Comparison of ENCODE assay signal across 9 mouse cellular contexts in genomic region chr5:72808456-72809111, GRCm38 (mm10). TPM values are rescaled to one million over a fixed set of nuclear protein-coding genes. Genes with fewer than 3 reads are reported as not detected.
DNase-seq lines count a peak whose midpoint lies in the region; ATAC-seq and TF ChIP-seq lines count a peak whose summit lies in the region.
"Had no signal": no experiment of that assay in that cellular context is flagged by ENCODE, and none has a peak within 500 bp of the region (broad histone marks: within the 10 kb centered on the region; RNA-seq: fewer than 3 reads in every experiment).

No protein-coding gene starts in this region.

- H3K27me3 ChIP-seq in midbrain, embryonic 10.5 days (ENCODE audit: low read depth, poor library complexity, severe bottlenecking) = no peaks in the 10 kb centered on the region
- no peaks in the 10 kb centered on the region for H3K27me3 ChIP-seq in midbrain, embryonic 14.5 days (ENCODE audit: control insufficient read depth, insufficient read depth, low read length)
- H3K27me3 ChIP-seq in liver, postnatal 0 days (ENCODE audit: insufficient read depth, low read length) = no peaks in the 10 kb centered on the region

- no peak overlapping the region for H3K4me3 ChIP-seq in midbrain, embryonic 10.5 days
- no peak overlapping the region for H3K4me3 ChIP-seq in midbrain, embryonic 14.5 days (replicated peaks; ENCODE audit: low read depth, low read length)
- H3K4me3 ChIP-seq in liver, postnatal 0 days (ENCODE audit: low read depth, low read length) = no peak overlapping the region
- H3K4me3 ChIP-seq: erythroblast, embryonic 14.5 days had no signal

- H3K27ac ChIP-seq in midbrain, embryonic 10.5 days (replicated peaks) = peak overlapping the region; percentile 70
- no peak overlapping the region for H3K27ac ChIP-seq in midbrain, embryonic 14.5 days (replicated peaks; ENCODE audit: low read depth, low read length)
- no peak overlapping the region for H3K27ac ChIP-seq in liver, postnatal 0 days (ENCODE audit: low read depth)

- H3K4me1 ChIP-seq in midbrain, embryonic 10.5 days = peaks cover 23% of the 10 kb centered on the region
- H3K4me1 ChIP-seq in midbrain, embryonic 14.5 days (ENCODE audit: control insufficient read depth, insufficient read depth, low read length) = peaks cover 3% of the 10 kb centered on the region; the same call in 1 of the 2 replicates
- 0 out of 2 replicates have a peak, but pooled peaks cover 7% of the 10 kb centered on the region for H3K4me1 ChIP-seq in liver, postnatal 0 days (ENCODE audit: insufficient read depth)

- no peak for TF ChIP-seq CTCF in liver, postnatal 0 days (IDR thresholded peaks at IDR 0.05; ENCODE audit: low read depth)

- no peak for ATAC-seq in midbrain, embryonic 14.5 days (ENCODE audit: low FRiP score, low TSS enrichment)
- ATAC-seq in liver, postnatal 0 days = no peak

- H3K9me3 ChIP-seq in midbrain, embryonic 10.5 days (replicated peaks) = no peaks in the 10 kb centered on the region
- H3K9me3 ChIP-seq in midbrain, embryonic 14.5 days (ENCODE audit: control insufficient read depth, low read length) = 0 out of 2 replicates have a peak, but pooled peaks cover 2% of the 10 kb centered on the region
- no peaks in the 10 kb centered on the region for H3K9me3 ChIP-seq in liver, postnatal 0 days (ENCODE audit: low read length)

- H3K4me2 ChIP-seq in midbrain, embryonic 14.5 days (ENCODE audit: low read length) = no peak overlapping the region
- no peak overlapping the region for H3K4me2 ChIP-seq in liver, postnatal 0 days (ENCODE audit: low read depth, low read length)

- 59% methylated on average over 14 of the region's 14 CpGs for WGBS in midbrain, embryonic 10.5 days
- WGBS in midbrain, embryonic 14.5 days = 56% methylated on average over 14 of the region's 14 CpGs
- WGBS in liver, postnatal 0 days (ENCODE audit: insufficient replicate concordance) = 70% methylated on average over 14 of the region's 14 CpGs

- peak; percentile 24 for DNase-seq in gastrocnemius, adult 18-20 months (ENCODE audit: low spot score)
- DNase-seq in gastrocnemius, adult 8-10 months (ENCODE audit: low spot score in 2 of 2) = no peak
- DNase-seq in midbrain, embryonic 10.5 days (ENCODE audit: low spot score) = peak; percentile 30
- DNase-seq in midbrain, embryonic 14.5 days = no peak
- peak; percentile 26 to 60 for DNase-seq in gastrocnemius, postnatal 4 days (ENCODE audit: low spot score in 2 of 2)
- peak; percentile 43 to 61 for DNase-seq in natural killer cell, adult 2 months (ENCODE audit: low spot score in 2 of 2)
- DNase-seq in spleen, postnatal 4 days (ENCODE audit: low spot score in 2 of 2) = no peak
- DNase-seq in liver, postnatal 0 days = no peak

- no peak overlapping the region for H3K9ac ChIP-seq in midbrain, embryonic 14.5 days (replicated peaks; ENCODE audit: low read length)
- H3K9ac ChIP-seq in liver, postnatal 0 days (replicated peaks) = no peak overlapping the region

- TF ChIP-seq EP300 in liver, postnatal 0 days (IDR thresholded peaks at IDR 0.05; ENCODE audit: low read depth) = no peak

- no peaks in the 10 kb centered on the region for H3K36me3 ChIP-seq in midbrain, embryonic 10.5 days
- H3K36me3 ChIP-seq in midbrain, embryonic 14.5 days (ENCODE audit: control insufficient read depth, insufficient read depth, low read length) = no peaks in the 10 kb centered on the region
- H3K36me3 ChIP-seq in liver, postnatal 0 days (replicated peaks; ENCODE audit: insufficient read depth, low read length) = no peaks in the 10 kb centered on the region

RNA-seq across cellular contexts. Expression of gene Txk, which starts 56.0 kb away (rescaled TPM):
- total RNA-seq in gastrocnemius, adult 18-20 months (2021) = not detected
- total RNA-seq in gastrocnemius, adult 8-10 months (2022) = not detected
- 0.06 TPM in 1 of 2 replicates, not detected in the other for polyA plus RNA-seq in midbrain, embryonic 10.5 days (2016; fragmentation: Nextera tagmentation; extraction: Ambion mirVana)
- 0.12 and 0.13 TPM in 2 replicates for polyA plus RNA-seq in midbrain, embryonic 14.5 days (2014; fragmentation: Nextera tagmentation; extraction: Ambion mirVana)
- under 1 TPM; 0.18 to 0.25 TPM for total RNA-seq in gastrocnemius, postnatal 4 days (2021)
- 0.27 and 0.32 TPM in 2 replicates for polyA plus RNA-seq in liver, postnatal 0 days (2015; fragmentation: Nextera tagmentation; extraction: Ambion mirVana)
- polyA plus RNA-seq: erythroblast, embryonic 14.5 days had no signal

RNA-seq across cellular contexts. Expression of gene Tec, which starts 59.7 kb away (rescaled TPM):
- total RNA-seq in gastrocnemius, adult 18-20 months (2021) = 1 to 10 TPM; 2.0 to 2.7 TPM
- total RNA-seq in gastrocnemius, adult 8-10 months (2022) = 1 to 10 TPM; 1.1 to 2.6 (median 1.6) TPM
- polyA plus RNA-seq in midbrain, embryonic 10.5 days (2016; fragmentation: Nextera tagmentation; extraction: Ambion mirVana) = 3.2 and 4.6 TPM in 2 replicates
- 1.6 and 5.3 TPM in 2 replicates for polyA plus RNA-seq in midbrain, embryonic 14.5 days (2014; fragmentation: Nextera tagmentation; extraction: Ambion mirVana)
- 1 to 10 TPM; 4.0 to 5.4 TPM for total RNA-seq in gastrocnemius, postnatal 4 days (2021)
- 7.5 and 9.2 TPM in 2 replicates for polyA plus RNA-seq in liver, postnatal 0 days (2015; fragmentation: Nextera tagmentation; extraction: Ambion mirVana)
- polyA plus RNA-seq: erythroblast, embryonic 14.5 days had no signal

Comparison
In these comparisons a context has a peak if more than half of its experiments do, and no peak if none do; other contexts are left out.
1. DNase-seq: peak in gastrocnemius, adult 18-20 months (single experiment), midbrain, embryonic 10.5 days (single experiment), gastrocnemius, postnatal 4 days (2 of 2) and natural killer cell, adult 2 months (2 of 2); none in gastrocnemius, adult 8-10 months (0 of 2), midbrain, embryonic 14.5 days (single experiment), spleen, postnatal 4 days (0 of 2) and liver, postnatal 0 days (single experiment).